Mouse (Mus musculus) kidney, embryonic 14.5 days (tissue): ENCODE measurements at regions not wholly inside any gene's neighbourhood (a gene's known extent, or its start where the extent isn't known, plus 50 kb on each side); places are given as distances from the start of the nearest gene placed in this dataset.

Source experiments
- ATAC-seq: fragments of 200-750 bp; cut with Nextera tagmentation; 2 replicates; pipeline ENCODE4 v1.8.0; 2017; ENCODE audit warnings: moderate number of reproducible peaks, mild to moderate bottlenecking, moderate TSS enrichment, moderate library complexity; ENCODE audit not compliant: low FRiP score, low TSS enrichment
- H3K27ac ChIP-seq: fragments of 300-500 bp; sonication (generic); 2 replicates; pipeline ENCODE4 v1.5.1; 2014; ENCODE audit warnings: low read depth, mild to moderate bottlenecking, low read length, moderate library complexity, mixed read lengths
- H3K27me3 ChIP-seq: fragments of 300-500 bp; sonication (generic); 2 replicates; pipeline ENCODE4 v1.6.1; 2014; ENCODE audit warnings: mild to moderate bottlenecking, low read length; ENCODE audit not compliant: control insufficient read depth, insufficient read depth
- H3K36me3 ChIP-seq: fragments of 300-500 bp; sonication (generic); 2 replicates; pipeline ENCODE4 v1.6.1; 2014; ENCODE audit warnings: low read length, mixed read lengths; ENCODE audit not compliant: control insufficient read depth, insufficient read depth
- H3K4me1 ChIP-seq: fragments of 300-500 bp; sonication (generic); 2 replicates; pipeline ENCODE4 v1.6.1; 2014; ENCODE audit warnings: low read length, mixed read lengths; ENCODE audit not compliant: control insufficient read depth, insufficient read depth
- H3K4me2 ChIP-seq: fragments of 300-500 bp; sonication (generic); replicated peaks from 2 replicates; pipeline ENCODE4 v1.6.1; 2014; ENCODE audit warnings: low read depth, mild to moderate bottlenecking, low read length
- H3K4me3 ChIP-seq: fragments of 300-500 bp; sonication (generic); 2 replicates; pipeline ENCODE4 v1.5.1; 2014; ENCODE audit warnings: mild to moderate bottlenecking, low read length
- H3K9ac ChIP-seq: fragments of 300-500 bp; sonication (generic); 2 replicates; pipeline ENCODE4 v1.6.1; 2014; ENCODE audit warnings: low read depth, mild to moderate bottlenecking, low read length, moderate library complexity
- H3K9me3 ChIP-seq: fragments of 300-500 bp; sonication (generic); 2 replicates; pipeline ENCODE4 v1.6.1; 2016; ENCODE audit warnings: low read length; ENCODE audit not compliant: control insufficient read depth
- WGBS: fragments of 180-500 bp; shearing (Covaris S2); extraction: QIAGEN DNeasy Blood & Tissue Kit; methylation state at CpG from one replicate; pipeline ENCODE4 v1.1.7; 2014; 5-methylcytosine and 5-hydroxymethylcytosine counted together

GRCm38 (mm10) chr1:124706246-124706645, 660.9 kb upstream of the Dpp10 start:
- no peaks in the 10 kb centered on the region for H3K9me3 ChIP-seq
- H3K4me2 ChIP-seq: no peak overlapping the region
- H3K36me3 ChIP-seq: no peaks in the 10 kb centered on the region
- no peaks in the 10 kb centered on the region for H3K4me1 ChIP-seq
- ATAC-seq: no peak
- no peak overlapping the region for H3K4me3 ChIP-seq
- no peak overlapping the region for H3K27ac ChIP-seq
- no peaks in the 10 kb centered on the region for H3K27me3 ChIP-seq
- H3K9ac ChIP-seq: no peak overlapping the region
- 83% methylated on average over 2 of the region's 2 CpGs for WGBS

GRCm38 (mm10) chr1:124674420-124674819, 629.1 kb upstream of the Dpp10 start:
- Histone ChIP-seq H3K36me3 (no peaks in the 10 kb centered on the region), H3K4me2 (no peak overlapping the region), H3K9me3 (no peaks in the 10 kb centered on the region), H3K4me1 (no peaks in the 10 kb centered on the region), H3K9ac (no peak overlapping the region), H3K4me3 (no peak overlapping the region), H3K27ac (no peak overlapping the region), H3K27me3 (no peaks in the 10 kb centered on the region)
- 29% methylated on average over 2 of the region's 2 CpGs for WGBS
- ATAC-seq: no peak

- H3K4me2 ChIP-seq: no peak overlapping the region
- ATAC-seq: no peak
Observed at GRCm38 (mm10) chr1:124652872-124653271, 607.5 kb upstream of the Dpp10 start.

GRCm38 (mm10) chr1:124652251-124652861, 607.0 kb upstream of the Dpp10 start:
- Histone ChIP-seq H3K9me3 (no peaks in the 10 kb centered on the region), H3K4me2 (no peak overlapping the region), H3K27me3 (no peaks in the 10 kb centered on the region), H3K4me1 (no peaks in the 10 kb centered on the region), H3K4me3 (no peak overlapping the region), H3K36me3 (no peaks in the 10 kb centered on the region), H3K27ac (no peak overlapping the region), H3K9ac (no peak overlapping the region)
- WGBS: 93% methylated on average over 3 of the region's 3 CpGs
- no peak for ATAC-seq

More at GRCm38 (mm10) chr1:124652872-124653271, 607.5 kb upstream of the Dpp10 start:
- Histone ChIP-seq H3K27ac (no peak overlapping the region), H3K9ac (no peak overlapping the region), H3K4me1 (no peaks in the 10 kb centered on the region), H3K4me3 (no peak overlapping the region), H3K27me3 (no peaks in the 10 kb centered on the region), H3K36me3 (no peaks in the 10 kb centered on the region), H3K9me3 (no peaks in the 10 kb centered on the region)

- H3K4me1 ChIP-seq: no peaks in the 10 kb centered on the region
- no peaks in the 10 kb centered on the region for H3K27me3 ChIP-seq
- no peak for ATAC-seq
- no peak overlapping the region for H3K9ac ChIP-seq
- no peaks in the 10 kb centered on the region for H3K36me3 ChIP-seq
- H3K4me3 ChIP-seq: no peak overlapping the region
- H3K27ac ChIP-seq: no peak overlapping the region
- no peak overlapping the region for H3K4me2 ChIP-seq
- no peaks in the 10 kb centered on the region for H3K9me3 ChIP-seq
Observed at GRCm38 (mm10) chr1:124635246-124635768, 589.9 kb upstream of the Dpp10 start.

GRCm38 (mm10) chr1:124630084-124630483, 584.7 kb upstream of the Dpp10 start:
- Histone ChIP-seq H3K4me1 (no peaks in the 10 kb centered on the region), H3K9ac (no peak overlapping the region), H3K36me3 (no peaks in the 10 kb centered on the region), H3K4me2 (no peak overlapping the region), H3K27ac (no peak overlapping the region), H3K9me3 (no peaks in the 10 kb centered on the region), H3K27me3 (no peaks in the 10 kb centered on the region), H3K4me3 (no peak overlapping the region)
- no peak for ATAC-seq

- ATAC-seq: no peak
- 87% methylated on average over 1 of the region's 1 CpGs for WGBS
Observed at GRCm38 (mm10) chr1:124584620-124585019, 539.3 kb upstream of the Dpp10 start.

More at GRCm38 (mm10) chr1:124584620-124585019, 539.3 kb upstream of the Dpp10 start:
- Histone ChIP-seq H3K36me3 (no peaks in the 10 kb centered on the region), H3K4me3 (no peak overlapping the region), H3K9ac (no peak overlapping the region), H3K4me1 (no peaks in the 10 kb centered on the region), H3K27ac (no peak overlapping the region), H3K27me3 (no peaks in the 10 kb centered on the region), H3K4me2 (no peak overlapping the region), H3K9me3 (no peaks in the 10 kb centered on the region)
